Mouse (Mus musculus): ENCODE data around the gene Poln. TPM values are rescaled to one million over a fixed set of nuclear protein-coding genes. Genes with fewer than 3 reads are reported as not detected.
A peak's percentile ranks its signal among the peaks of the same experiment; 100 is the strongest.

The Poln gene
- polyA plus RNA-seq, 1 experiment from 2014 or later, result not detected

DNA sequence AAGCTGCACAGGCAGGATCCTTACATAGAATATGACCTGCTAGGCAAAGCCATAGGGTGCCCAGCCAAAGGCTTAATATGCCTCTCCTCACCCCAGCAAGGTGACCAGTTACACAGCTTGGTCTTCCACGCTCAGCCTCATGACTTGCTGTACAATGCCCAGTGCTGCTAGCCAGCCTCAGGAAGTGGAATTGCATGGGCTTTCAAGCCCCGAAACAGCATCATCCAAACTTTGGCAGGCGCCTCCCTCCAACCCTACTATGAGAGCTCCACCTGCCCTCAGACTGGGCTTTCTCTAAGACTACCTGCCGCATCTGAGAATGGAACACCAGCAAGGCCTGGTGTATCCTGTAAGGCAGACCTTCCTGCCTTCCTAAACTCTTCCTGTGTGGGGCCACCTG lies 8.6 kb upstream of the Poln start:
- H3K79me2 ChIP-seq (ENCODE audit: inconsistent target), result no peaks in the 10 kb centered on the region; the same call in 1 of the 2 replicates
- peaks cover 42% of the 10 kb centered on the region for H3K36me3 ChIP-seq (ENCODE audit: inconsistent target)
- no peak overlapping the region for H3K27ac ChIP-seq
- H3K4me3 ChIP-seq (ENCODE audit: inconsistent target), result no peak overlapping the region
- 96% methylated on average over 4 of the region's 4 CpGs for WGBS (ENCODE audit: missing documents)

DNA sequence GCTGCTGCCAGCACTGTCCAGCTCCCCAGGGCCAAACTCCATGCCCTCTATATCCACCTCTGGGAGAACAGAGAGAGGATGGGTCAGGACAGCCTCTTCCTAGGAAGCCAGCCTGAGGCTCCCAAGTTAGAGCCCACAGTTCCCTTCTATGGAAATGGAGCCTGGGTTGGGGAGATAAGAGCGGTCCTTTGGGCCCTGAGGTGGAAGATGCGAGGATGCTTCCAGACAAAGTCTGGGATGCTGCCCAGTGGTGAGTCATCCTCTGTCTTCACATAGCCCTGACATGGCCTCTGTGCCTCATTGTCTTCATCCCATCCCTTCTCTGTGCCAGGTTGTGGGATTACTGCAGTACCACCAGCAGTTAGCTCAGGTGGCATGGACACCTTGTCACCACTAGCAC lies 7.8 kb upstream of the Poln start:
- H3K27ac ChIP-seq, result no peak overlapping the region
- no peak overlapping the region for H3K4me3 ChIP-seq (ENCODE audit: inconsistent target)
- no peaks in the 10 kb centered on the region; the same call in 1 of the 2 replicates for H3K79me2 ChIP-seq (ENCODE audit: inconsistent target)
- 95% methylated on average over 2 of the region's 2 CpGs for WGBS (ENCODE audit: missing documents)
- peaks cover 42% of the 10 kb centered on the region for H3K36me3 ChIP-seq (ENCODE audit: inconsistent target)

DNA sequence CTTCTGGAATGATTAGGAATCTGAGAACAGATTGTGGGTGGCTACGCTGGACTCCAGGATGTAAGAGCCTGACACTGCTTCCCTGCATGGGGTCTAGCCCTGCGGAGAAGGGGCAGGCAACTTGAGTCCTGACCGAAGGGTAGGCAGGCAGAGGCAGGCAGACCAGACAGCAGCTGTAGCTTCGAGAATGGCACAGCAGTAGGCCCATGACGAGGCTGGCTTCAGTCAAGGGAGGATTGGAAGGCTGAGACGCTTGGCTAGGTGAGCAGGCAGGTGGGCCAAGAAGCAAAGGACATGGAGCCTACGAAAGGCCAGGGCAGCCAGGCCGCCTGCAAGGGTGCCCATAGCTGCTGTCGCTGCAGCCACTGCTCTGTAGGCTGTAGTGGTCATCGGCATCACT lies 7.4 kb upstream of the Poln start:
- H3K27ac ChIP-seq, result no peak overlapping the region
- H3K36me3 ChIP-seq (ENCODE audit: inconsistent target), result peaks cover 39% of the 10 kb centered on the region
- WGBS (ENCODE audit: missing documents), result 97% methylated on average over 9 of the region's 10 CpGs
- H3K79me2 ChIP-seq (ENCODE audit: inconsistent target), result no peaks in the 10 kb centered on the region; the same call in 1 of the 2 replicates
- H3K4me3 ChIP-seq (ENCODE audit: inconsistent target), result no peak overlapping the region

DNA sequence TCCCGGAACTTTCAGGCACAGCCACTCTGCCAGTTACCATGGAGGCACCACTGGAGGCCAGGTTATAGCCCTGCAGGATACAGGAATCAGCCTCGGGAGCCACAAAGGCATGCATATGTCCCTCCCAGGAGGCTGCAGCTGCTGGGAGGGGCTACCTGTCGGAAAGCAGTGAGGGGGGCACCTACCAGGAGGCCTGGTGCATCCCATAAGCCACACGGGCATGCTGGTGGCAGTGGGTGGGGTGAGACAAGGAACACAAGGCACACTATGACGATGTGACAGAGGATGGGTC lies 6.1 kb upstream of the Poln start:
- WGBS (ENCODE audit: missing documents), result 74% methylated on average over 5 of the region's 5 CpGs
- peaks cover 33% of the 10 kb centered on the region for H3K36me3 ChIP-seq (ENCODE audit: inconsistent target)

DNA sequence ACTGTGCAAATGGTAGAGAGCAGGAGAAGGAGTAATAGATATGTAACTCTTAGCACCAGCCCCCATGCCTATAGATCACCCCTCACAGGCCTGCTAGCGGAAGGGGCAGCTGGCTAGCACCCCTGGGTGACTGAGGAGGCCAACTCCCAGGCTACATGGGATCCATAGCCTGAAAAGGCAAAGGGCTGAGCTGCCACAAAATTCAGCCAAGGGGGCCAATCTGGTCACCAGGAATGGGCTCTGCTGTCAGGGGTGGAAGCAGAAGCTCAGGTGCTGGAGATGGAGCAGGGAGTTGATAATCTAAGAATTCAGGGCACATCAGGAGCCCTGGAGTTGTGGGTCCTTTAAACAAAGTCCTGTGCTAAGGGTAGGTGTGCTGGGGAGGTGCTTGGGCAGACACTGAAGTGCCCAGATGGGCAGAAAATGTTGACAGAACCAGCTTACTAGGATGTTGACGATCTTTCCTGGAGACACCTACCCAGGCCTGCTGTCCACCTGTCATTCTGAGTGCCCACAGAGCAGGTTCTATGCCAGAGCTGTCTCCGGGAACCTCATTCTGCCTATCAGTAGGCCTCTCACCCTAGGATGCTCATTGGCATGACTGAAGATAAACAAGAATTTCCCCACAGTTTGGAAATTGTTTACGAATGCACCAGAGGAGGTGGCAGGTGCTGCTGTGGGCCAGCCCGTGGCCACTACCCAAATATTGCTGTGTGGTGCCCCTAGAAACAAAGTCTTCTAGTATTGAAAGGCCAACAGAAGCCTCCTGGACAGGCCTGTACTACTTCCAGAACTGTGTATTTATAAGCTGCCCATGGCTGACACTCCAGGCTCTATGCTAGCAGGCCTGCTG lies 5.5 kb upstream of the Poln start:
- no peak overlapping the region for H3K27ac ChIP-seq
- H3K36me3 ChIP-seq (ENCODE audit: inconsistent target), result peaks cover 27% of the 10 kb centered on the region
- no peak overlapping the region for H3K4me3 ChIP-seq (ENCODE audit: inconsistent target)
- WGBS (ENCODE audit: missing documents), result 99% methylated on average over 5 of the region's 5 CpGs
- no peaks in the 10 kb centered on the region for H3K79me2 ChIP-seq (ENCODE audit: inconsistent target)

More for the DNA sequence above, 6.1 kb upstream of the Poln start:
- Histone ChIP-seq H3K79me2 (ENCODE audit: inconsistent target) (no peaks in the 10 kb centered on the region), H3K27ac (no peak overlapping the region), H3K4me3 (ENCODE audit: inconsistent target) (no peak overlapping the region)

- Histone ChIP-seq H3K27ac (no peak overlapping the region), H3K36me3 (ENCODE audit: inconsistent target) (peaks cover 25% of the 10 kb centered on the region), H3K4me3 (ENCODE audit: inconsistent target) (no peak overlapping the region), H3K79me2 (ENCODE audit: inconsistent target) (no peaks in the 10 kb centered on the region)
- WGBS (ENCODE audit: missing documents), result 89% methylated on average over 2 of the region's 2 CpGs
Observed at GRCm38 (mm10) chr5:34174021-34174420, 4.8 kb upstream of the Poln start.

GRCm38 (mm10) chr5:34170726-34171125 lies 1.5 kb upstream of the Poln start:
- Histone ChIP-seq H3K36me3 (ENCODE audit: inconsistent target) (no peaks in the 10 kb centered on the region; the same call in 1 of the 2 replicates), H3K4me3 (ENCODE audit: inconsistent target) (no peak overlapping the region), H3K79me2 (ENCODE audit: inconsistent target) (peaks cover 32% of the 10 kb centered on the region), H3K27ac (peak overlapping the region; percentile 79)
- WGBS (ENCODE audit: missing documents), result 18% methylated on average over 4 of the region's 4 CpGs

DNA sequence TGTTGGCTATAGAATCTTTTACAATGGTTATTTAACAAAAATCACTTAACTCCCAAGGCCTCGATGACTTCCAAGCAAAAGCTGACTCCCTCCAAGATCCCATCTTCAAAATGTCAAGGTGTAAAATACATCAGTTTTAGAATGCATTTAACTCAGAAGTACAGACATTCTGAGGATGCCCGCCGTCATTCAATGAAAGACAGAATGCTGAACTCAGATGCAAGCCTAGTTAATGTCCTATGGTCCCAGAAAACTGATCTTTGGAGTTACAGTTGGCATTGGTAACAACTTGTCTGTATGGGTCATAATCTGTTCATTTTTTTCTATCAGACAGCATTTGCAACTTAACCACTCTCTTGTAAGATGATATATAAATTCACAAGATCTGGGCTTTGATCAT lies 706 bp upstream of the Poln start:
- peak overlapping the region; percentile 79 for H3K27ac ChIP-seq
- no peaks in the 10 kb centered on the region; the same call in 1 of the 2 replicates for H3K36me3 ChIP-seq (ENCODE audit: inconsistent target)
- 64% methylated on average over 3 of the region's 3 CpGs for WGBS (ENCODE audit: missing documents)
- peaks cover 40% of the 10 kb centered on the region for H3K79me2 ChIP-seq (ENCODE audit: inconsistent target)
- peak overlapping the region; percentile 21 for H3K4me3 ChIP-seq (ENCODE audit: inconsistent target)

- Histone ChIP-seq H3K36me3 (ENCODE audit: inconsistent target) (no peaks in the 10 kb centered on the region), H3K27ac (no peak overlapping the region), H3K4me3 (ENCODE audit: inconsistent target) (peak overlapping the region; percentile 54; the same call in 1 of the 2 replicates), H3K79me2 (ENCODE audit: inconsistent target) (peaks cover 61% of the 10 kb centered on the region)
- 76% methylated on average over 4 of the region's 4 CpGs for WGBS (ENCODE audit: missing documents)
Observed at GRCm38 (mm10) chr5:34167857-34168256, 1.4 kb downstream of the Poln start.

- Histone ChIP-seq H3K79me2 (ENCODE audit: inconsistent target) (peaks cover 80% of the 10 kb centered on the region), H3K4me3 (ENCODE audit: inconsistent target) (no peak overlapping the region), H3K36me3 (ENCODE audit: inconsistent target) (no peaks in the 10 kb centered on the region), H3K27ac (no peak overlapping the region)
- WGBS (ENCODE audit: missing documents), result 57% methylated on average over 4 of the region's 4 CpGs
Observed at GRCm38 (mm10) chr5:34165793-34166192, 3.5 kb downstream of the Poln start.

- Histone ChIP-seq H3K27ac (no peak overlapping the region), H3K4me3 (ENCODE audit: inconsistent target) (no peak overlapping the region), H3K79me2 (ENCODE audit: inconsistent target) (no peaks in the 10 kb centered on the region), H3K36me3 (ENCODE audit: inconsistent target) (no peaks in the 10 kb centered on the region)
Observed at GRCm38 (mm10) chr5:34148476-34148875, 20.8 kb downstream of the Poln start.

DNA sequence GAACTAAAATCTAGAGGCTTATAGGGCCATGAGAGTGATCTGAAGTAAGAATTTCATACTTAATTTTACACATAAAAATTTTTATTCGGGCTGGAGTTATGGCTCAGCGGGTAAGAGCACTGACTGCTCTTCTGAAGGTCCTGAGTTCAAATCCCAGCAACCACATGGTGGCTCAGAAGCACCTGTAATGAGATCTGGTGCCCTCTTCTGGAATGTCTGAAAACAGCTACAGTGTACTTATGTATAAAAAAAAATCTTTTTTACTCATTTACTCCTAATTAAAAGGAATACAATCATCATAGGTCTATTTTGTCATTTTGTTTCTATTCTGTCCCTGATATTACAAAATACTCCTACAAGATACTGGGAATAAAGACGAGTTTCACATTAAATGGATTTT lies 21.7 kb downstream of the Poln start:
- H3K79me2 ChIP-seq (ENCODE audit: inconsistent target), result no peaks in the 10 kb centered on the region
- no peak overlapping the region for H3K27ac ChIP-seq
- WGBS (ENCODE audit: missing documents), result 96% methylated on average over 3 of the region's 3 CpGs
- no peaks in the 10 kb centered on the region for H3K36me3 ChIP-seq (ENCODE audit: inconsistent target)
- no peak overlapping the region for H3K4me3 ChIP-seq (ENCODE audit: inconsistent target)

DNA sequence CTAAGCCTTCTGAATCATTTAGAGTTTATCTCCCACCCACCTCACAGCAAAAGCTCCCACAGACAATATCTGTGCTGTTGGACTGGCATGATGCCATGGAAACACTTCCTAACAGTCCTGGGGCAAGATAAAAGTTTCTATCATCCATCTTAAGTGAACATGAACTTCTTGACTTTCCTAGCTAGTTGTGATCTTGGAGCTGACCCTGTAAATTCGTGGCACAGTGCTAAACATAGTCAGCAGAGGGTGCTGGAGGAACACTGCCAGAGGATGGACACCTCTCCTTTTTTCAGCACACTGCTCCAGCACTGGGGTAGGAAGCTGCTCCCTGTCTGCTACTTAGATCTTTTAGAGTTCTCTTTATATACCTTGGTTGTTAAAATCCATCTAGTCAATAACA lies 29.5 kb downstream of the Poln start:
- Histone ChIP-seq H3K4me3 (ENCODE audit: inconsistent target) (no peak overlapping the region), H3K79me2 (ENCODE audit: inconsistent target) (no peaks in the 10 kb centered on the region), H3K27ac (no peak overlapping the region), H3K36me3 (ENCODE audit: inconsistent target) (no peaks in the 10 kb centered on the region)
- WGBS (ENCODE audit: missing documents), result 0% methylated on average over 1 of the region's 1 CpGs

DNA sequence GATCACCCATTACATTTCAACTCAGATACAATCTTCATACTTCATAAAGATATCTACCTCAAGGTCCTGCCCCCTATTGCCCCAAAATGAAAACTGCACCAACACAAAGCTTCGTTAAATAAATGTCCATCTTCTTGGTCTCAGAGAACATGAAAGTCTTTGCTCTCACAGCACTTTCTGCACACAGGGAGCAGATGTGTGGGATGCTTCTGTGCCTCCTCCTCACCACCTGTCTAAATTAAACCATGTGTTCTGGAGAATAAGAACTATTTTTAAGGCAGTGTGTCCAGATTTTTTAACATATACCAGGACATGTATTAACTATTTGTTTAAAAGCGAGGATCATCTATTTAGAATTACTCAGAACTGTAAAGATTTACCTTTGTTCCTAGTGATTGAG lies 36.5 kb downstream of the Poln start:
- 89% methylated on average over 2 of the region's 2 CpGs for WGBS (ENCODE audit: missing documents)

DNA sequence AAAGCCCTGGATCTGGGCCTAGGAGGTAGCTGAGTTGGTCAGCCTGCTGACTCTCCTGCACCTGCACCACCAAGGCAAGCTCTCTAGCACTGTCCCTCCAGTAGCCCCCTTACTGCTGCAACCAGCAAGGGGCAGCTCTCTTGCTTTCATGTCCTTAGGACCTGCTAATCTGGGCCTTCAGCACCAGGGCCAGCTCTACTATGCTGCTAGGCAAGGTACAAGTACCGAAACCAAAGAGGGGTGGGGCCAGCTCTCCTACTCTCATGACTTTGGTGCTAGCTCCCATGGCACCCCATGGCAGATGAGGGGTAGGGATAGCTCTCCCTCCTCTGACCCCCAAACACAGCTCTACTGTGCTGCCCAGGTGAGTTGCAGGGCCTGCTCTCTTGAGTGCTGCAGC lies 45.1 kb downstream of the Poln start:
- no peaks in the 10 kb centered on the region for H3K79me2 ChIP-seq (ENCODE audit: inconsistent target)
- no peak overlapping the region for H3K4me3 ChIP-seq (ENCODE audit: inconsistent target)
- WGBS (ENCODE audit: missing documents), result 92% methylated on average over 1 of the region's 1 CpGs
- no peaks in the 10 kb centered on the region for H3K36me3 ChIP-seq (ENCODE audit: inconsistent target)
- H3K27ac ChIP-seq, result no peak overlapping the region

More for the DNA sequence above, 36.5 kb downstream of the Poln start:
- Histone ChIP-seq H3K36me3 (ENCODE audit: inconsistent target) (no peaks in the 10 kb centered on the region), H3K79me2 (ENCODE audit: inconsistent target) (no peaks in the 10 kb centered on the region), H3K4me3 (ENCODE audit: inconsistent target) (no peak overlapping the region), H3K27ac (no peak overlapping the region)
